Mouse (Mus musculus) spleen, adult 2 months (tissue): ENCODE measurements around the gene Pitx1. TPM values are rescaled to one million over a fixed set of nuclear protein-coding genes. Genes with fewer than 3 reads are reported as not detected.

Experiments
- DNase-seq, 2 experiments: peaks; one replicate each; pipeline versions ENCODE4 v3.0.0 to v3.0.0-alpha.2; 2012 to 2021; ENCODE audit warnings: low spot score in 2 of 2, low read depth in 1 of 2
- H3K27ac ChIP-seq: fragments of 200-500 bp; 2 replicates; pipeline ENCODE4 v1.5.1; 2012; ENCODE audit warnings: low read length, inconsistent platforms; ENCODE audit not compliant: insufficient read depth
- H3K27me3 ChIP-seq: fragments of 200-500 bp; 2 replicates; pipeline ENCODE4 v1.6.1; 2012; ENCODE audit warnings: mild to moderate bottlenecking, moderate library complexity, low read length, inconsistent platforms; ENCODE audit not compliant: control insufficient read depth, insufficient read depth
- H3K36me3 ChIP-seq: fragments of 200-500 bp; 2 replicates; pipeline ENCODE4 v1.6.1; 2012; ENCODE audit warnings: mild to moderate bottlenecking, low read length, inconsistent platforms; ENCODE audit not compliant: control insufficient read depth, insufficient read depth
- H3K4me1 ChIP-seq: fragments of 200-500 bp; 2 replicates; pipeline ENCODE4 v1.6.1; 2011; ENCODE audit warnings: inconsistent platforms; ENCODE audit not compliant: control insufficient read depth, insufficient read depth, insufficient read length
- H3K4me3 ChIP-seq: fragments of 200-500 bp; 2 replicates; pipeline ENCODE4 v1.5.1; 2011; ENCODE audit warnings: mild to moderate bottlenecking, inconsistent platforms; ENCODE audit not compliant: insufficient read depth, insufficient read length; ENCODE audit errors: extremely low read depth
- CTCF ChIP-seq: fragments of 200-500 bp; IDR thresholded peaks from 2 replicates; pipeline ENCODE4 v1.5.1; 2011; ENCODE audit warnings: mild to moderate bottlenecking, inconsistent platforms; ENCODE audit not compliant: insufficient read depth, insufficient read length, insufficient replicate concordance; ENCODE audit errors: extremely low read depth
- POLR2A ChIP-seq: fragments of 200-500 bp; IDR thresholded peaks from 2 replicates; pipeline ENCODE4 v1.6.1; 2011; ENCODE audit warnings: low read depth, low read length, inconsistent platforms
- WGBS: fragments of 180-500 bp; shearing (Covaris S2); methylation state at CpG from one replicate; pipeline ENCODE4 v1.1.7; 2018; 5-methylcytosine and 5-hydroxymethylcytosine counted together
- polyA plus RNA-seq: library from polyadenylated mRNA; depleted of rRNA; stranded (reverse); fragments of >200 nt; gene quantifications from 2 replicates; pipeline ENCODE4 v1.2.3, GENCODE M21; 2012

Pitx1 gene
- polyA plus RNA-seq, 1 experiment, result not detected

DNA sequence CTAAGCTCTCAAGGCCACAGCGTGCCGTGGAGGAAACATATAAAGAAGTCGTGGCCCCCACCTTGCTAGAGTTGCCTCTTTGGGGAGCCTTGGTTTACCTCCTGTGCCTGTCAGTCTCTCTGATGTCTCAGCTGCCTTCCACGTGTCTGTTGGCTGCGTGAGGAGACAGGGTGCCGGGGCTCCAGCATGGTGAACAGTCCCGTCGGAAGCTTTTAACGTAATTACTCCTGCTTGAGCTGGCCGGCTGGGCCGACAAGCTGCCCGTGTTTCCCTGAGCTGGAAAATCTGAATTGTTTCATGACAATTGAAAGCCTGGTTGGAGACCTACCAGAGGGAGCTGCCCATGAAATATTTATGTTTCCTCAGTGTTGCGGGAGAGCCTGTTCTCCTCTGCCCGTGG is 4.2 kb upstream of the Pitx1 start:
- no peak for TF ChIP-seq POLR2A
- no peak for TF ChIP-seq CTCF
- DNase-seq, result no peak
- 58% methylated on average over 14 of the region's 14 CpGs for WGBS
- Histone ChIP-seq H3K4me1 (no peaks in the 10 kb centered on the region), H3K27ac (no peak overlapping the region), H3K36me3 (no peaks in the 10 kb centered on the region), H3K27me3 (peaks cover 19% of the 10 kb centered on the region), H3K4me3 (no peak overlapping the region)

DNA sequence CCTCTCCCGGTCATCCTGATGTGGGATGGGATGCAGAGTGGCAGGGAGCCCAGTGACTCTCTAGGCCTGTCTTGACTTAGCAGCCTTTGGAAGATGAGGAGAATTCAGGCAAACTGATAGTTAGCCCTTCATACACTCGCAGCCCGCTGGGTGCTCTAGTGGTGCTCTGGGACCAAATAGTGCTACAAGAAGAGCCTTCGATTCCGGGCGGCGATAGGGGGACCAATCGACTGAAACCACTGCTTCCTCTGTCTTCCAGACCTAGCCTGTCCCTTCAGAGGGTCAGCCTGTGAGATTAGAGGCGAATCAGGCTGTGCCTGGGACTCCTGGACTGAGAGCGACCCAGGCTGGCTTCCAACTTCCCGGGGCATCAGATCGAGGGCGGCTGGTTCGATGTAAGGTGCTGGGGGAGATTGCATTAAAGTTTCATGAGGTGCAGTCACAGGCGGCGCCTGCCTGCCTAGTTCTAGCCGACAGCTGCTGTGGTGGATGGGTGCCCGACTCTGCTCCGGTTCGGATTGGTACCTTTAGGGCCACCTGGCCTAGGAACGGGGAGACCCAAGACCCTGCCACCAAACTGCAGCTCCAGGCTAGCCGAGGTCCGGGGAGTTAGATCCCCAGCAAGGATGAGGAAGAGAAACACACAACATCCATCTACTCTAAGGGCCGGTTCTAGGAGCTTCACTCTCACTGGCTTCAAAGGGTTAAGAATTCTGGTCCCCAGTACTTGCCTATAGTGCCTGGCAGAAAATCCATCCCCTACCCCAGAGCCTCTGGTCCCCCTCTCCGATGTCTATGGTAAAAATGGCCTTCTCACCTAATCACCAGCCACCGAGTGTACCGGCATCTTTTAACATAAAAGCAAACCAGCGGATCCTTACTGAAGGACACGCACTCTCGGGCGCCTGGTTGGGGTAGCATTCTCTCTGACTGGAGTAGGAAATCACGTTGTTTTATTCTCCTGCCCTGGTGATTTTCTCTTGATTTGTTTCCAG is 1.1 kb upstream of the Pitx1 start:
- no peaks in the 10 kb centered on the region for H3K4me1 ChIP-seq
- no peaks in the 10 kb centered on the region for H3K36me3 ChIP-seq
- TF ChIP-seq POLR2A (no peak), CTCF (no peak)
- DNase-seq, result no peak
- H3K27me3 ChIP-seq, result peaks cover 25% of the 10 kb centered on the region
- 7% methylated on average over 32 of the region's 32 CpGs for WGBS
- no peak overlapping the region for H3K4me3 ChIP-seq
- no peak overlapping the region for H3K27ac ChIP-seq

DNA sequence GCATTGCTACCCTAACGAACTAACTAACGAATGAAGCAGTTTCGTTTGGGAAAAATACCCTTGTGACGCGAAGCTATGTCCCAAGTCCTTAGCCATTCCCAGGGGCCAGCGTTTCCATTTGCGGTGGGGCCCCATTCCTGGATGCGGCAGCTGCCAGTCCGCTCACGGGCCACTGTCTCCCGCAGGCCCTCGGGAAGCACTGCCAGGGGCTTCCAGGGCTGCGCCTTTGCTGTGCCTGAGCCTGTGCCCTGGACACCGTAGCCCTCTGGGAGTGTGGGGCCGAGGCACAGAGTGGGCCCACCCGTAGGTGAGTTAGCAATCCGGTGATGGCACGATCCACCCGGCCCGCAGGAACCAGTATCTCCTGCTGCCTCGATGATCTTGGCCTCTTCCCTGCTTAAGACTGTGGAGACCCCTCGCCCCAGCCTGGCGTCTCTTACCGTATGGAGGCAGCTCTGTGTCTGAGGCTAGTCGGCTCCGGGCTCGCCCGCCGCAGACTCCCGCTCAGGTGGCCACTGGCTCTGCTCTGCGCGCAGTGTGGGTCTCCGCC is 369 bp downstream of the Pitx1 start:
- 5% methylated on average over 33 of the region's 33 CpGs for WGBS
- peaks cover 34% of the 10 kb centered on the region for H3K27me3 ChIP-seq
- peaks cover 1% of the 10 kb centered on the region; the same call in 1 of the 2 replicates for H3K4me1 ChIP-seq
- H3K27ac ChIP-seq, result no peak overlapping the region
- no peak for DNase-seq
- TF ChIP-seq CTCF, result no peak
- TF ChIP-seq POLR2A, result no peak
- no peak overlapping the region for H3K4me3 ChIP-seq
- no peaks in the 10 kb centered on the region for H3K36me3 ChIP-seq

DNA sequence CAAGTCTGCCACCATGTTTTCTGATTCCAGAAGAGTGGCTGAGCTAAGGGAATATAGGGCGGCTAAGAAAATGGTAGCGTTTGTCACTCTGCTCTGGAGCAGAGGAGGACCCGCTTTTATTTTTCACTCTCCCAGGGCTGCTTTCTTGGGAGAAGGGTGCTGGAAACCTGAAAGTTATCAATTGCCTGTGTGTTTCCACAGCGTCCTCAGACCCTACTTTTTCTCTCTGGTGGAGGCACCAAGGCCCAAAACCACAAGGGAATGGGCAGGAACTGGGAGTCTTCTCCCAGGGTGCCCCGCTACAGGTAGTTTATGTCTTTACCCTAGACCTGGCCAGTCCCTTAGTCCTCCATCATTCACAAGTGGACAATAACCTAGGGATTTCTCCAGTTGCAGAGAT is 1.3 kb downstream of the Pitx1 start:
- Histone ChIP-seq H3K4me3 (no peak overlapping the region), H3K27me3 (peaks cover 39% of the 10 kb centered on the region), H3K36me3 (no peaks in the 10 kb centered on the region), H3K27ac (no peak overlapping the region), H3K4me1 (peaks cover 2% of the 10 kb centered on the region; the same call in 1 of the 2 replicates)
- WGBS, result 25% methylated on average over 5 of the region's 5 CpGs
- no peak for TF ChIP-seq POLR2A
- TF ChIP-seq CTCF, result no peak
- DNase-seq, result no peak

DNA sequence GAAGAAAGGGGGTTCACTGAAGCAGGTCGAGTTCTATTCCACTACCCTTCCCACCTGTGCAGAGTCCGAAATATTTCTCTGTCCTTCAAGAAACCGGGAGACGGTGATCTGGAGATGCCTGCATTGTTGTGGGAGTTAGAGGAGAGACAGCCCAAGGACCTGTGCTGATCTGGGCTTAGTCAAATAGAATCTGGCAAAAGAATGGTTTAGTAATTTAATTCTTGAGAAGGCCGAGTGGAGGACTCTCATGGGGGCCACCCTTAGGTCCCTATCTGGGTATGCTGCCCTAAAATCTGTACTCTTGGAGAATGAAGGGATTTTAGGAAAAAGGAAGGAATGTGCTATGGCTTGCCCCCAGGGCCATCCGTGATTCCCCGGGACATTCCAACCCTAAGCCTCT is 2.1 kb downstream of the Pitx1 start:
- TF ChIP-seq CTCF (no peak), POLR2A (no peak)
- no peak overlapping the region for H3K27ac ChIP-seq
- no peaks in the 10 kb centered on the region for H3K36me3 ChIP-seq
- peaks cover 2% of the 10 kb centered on the region; the same call in 1 of the 2 replicates for H3K4me1 ChIP-seq
- H3K27me3 ChIP-seq, result peaks cover 40% of the 10 kb centered on the region
- WGBS, result 18% methylated on average over 7 of the region's 7 CpGs
- no peak for DNase-seq
- H3K4me3 ChIP-seq, result no peak overlapping the region

DNA sequence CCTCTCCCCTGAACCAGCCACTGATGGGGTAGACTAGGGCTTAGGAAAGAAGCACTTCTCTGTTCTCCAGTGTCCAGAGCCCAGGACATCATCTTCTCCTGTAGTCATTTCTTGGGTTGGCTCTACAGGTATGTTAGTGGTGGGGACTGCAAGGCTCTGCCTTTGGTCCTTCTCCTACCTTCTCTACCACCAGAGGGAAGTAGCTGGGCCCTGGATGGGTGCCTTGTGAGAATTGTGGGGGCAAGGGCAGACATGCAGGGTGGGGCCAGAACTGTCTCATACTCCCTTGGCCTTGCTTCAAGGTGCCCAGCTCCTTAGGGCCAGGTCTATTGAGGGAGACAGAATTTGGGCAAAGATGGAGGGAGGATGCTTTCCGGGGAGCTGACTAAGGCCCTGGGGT is 3.4 kb downstream of the Pitx1 start:
- no peak overlapping the region for H3K27ac ChIP-seq
- peaks cover 44% of the 10 kb centered on the region for H3K27me3 ChIP-seq
- H3K4me3 ChIP-seq, result no peak overlapping the region
- 63% methylated on average over 1 of the region's 1 CpGs for WGBS
- DNase-seq, result no peak
- H3K4me1 ChIP-seq, result peaks cover 2% of the 10 kb centered on the region; the same call in 1 of the 2 replicates
- no peak for TF ChIP-seq CTCF
- TF ChIP-seq POLR2A, result no peak
- H3K36me3 ChIP-seq, result no peaks in the 10 kb centered on the region
